9 mouse cellular contexts compared by ENCODE assay signal in genomic region chr11:79806417-79806816, GRCm38 (mm10).
DNase-seq lines count a peak whose midpoint lies in the region; ATAC-seq lines count a peak whose summit lies in the region.
"Had no signal": no experiment of that assay in that cellular context is flagged by ENCODE, and none has a peak within 500 bp of the region (broad histone marks: within the 10 kb centered on the region; RNA-seq: fewer than 3 reads in every experiment).

No protein-coding gene starts in this region.

- DNase-seq in forebrain, embryonic 10.5 days (ENCODE audit: extremely low spot score, low spot score): no peak
- DNase-seq in forebrain, embryonic 11.5 days (ENCODE audit: low spot score): no peak
- DNase-seq in kidney, postnatal 14 days: no peak
- no peak for DNase-seq in limb, embryonic 11.5 days (ENCODE audit: low spot score)
- no peak for DNase-seq in right cerebral cortex, adult 2 months (ENCODE audit: low spot score in 2 of 2)
- DNase-seq in testis, postnatal 14 days (ENCODE audit: low spot score): no peak
- DNase-seq: adrenal gland, adult 8-10 months had no signal

- peak overlapping the region; percentile 45 for H3K27ac ChIP-seq in forebrain, embryonic 10.5 days
- H3K27ac ChIP-seq in forebrain, embryonic 11.5 days (ENCODE audit: low read depth, low read length): no peak overlapping the region
- peak overlapping the region; percentile 87 for H3K27ac ChIP-seq in kidney, embryonic 15.5 days
- H3K27ac ChIP-seq in embryonic facial prominence, embryonic 13.5 days: peak overlapping the region; percentile 84
- H3K27ac ChIP-seq in limb, embryonic 11.5 days (replicated peaks; ENCODE audit: low read depth, low read length): peak overlapping the region; percentile 84

- no peaks in the 10 kb centered on the region for H3K27me3 ChIP-seq in forebrain, embryonic 10.5 days (ENCODE audit: poor library complexity, severe bottlenecking)
- no peaks in the 10 kb centered on the region for H3K27me3 ChIP-seq in forebrain, embryonic 11.5 days (ENCODE audit: control insufficient read depth, insufficient read depth, low read length)
- H3K27me3 ChIP-seq in kidney, embryonic 15.5 days: no peaks in the 10 kb centered on the region
- H3K27me3 ChIP-seq in embryonic facial prominence, embryonic 13.5 days: no peaks in the 10 kb centered on the region
- H3K27me3 ChIP-seq in limb, embryonic 11.5 days (ENCODE audit: control insufficient read depth, insufficient read depth, low read length): no peaks in the 10 kb centered on the region

- H3K4me1 ChIP-seq in forebrain, embryonic 10.5 days: peaks cover 24% of the 10 kb centered on the region
- H3K4me1 ChIP-seq in forebrain, embryonic 11.5 days (replicated peaks; ENCODE audit: control insufficient read depth, insufficient read depth, low read length): peaks cover 5% of the 10 kb centered on the region; the same call in 1 of the 2 replicates
- peaks cover 36% of the 10 kb centered on the region for H3K4me1 ChIP-seq in kidney, embryonic 15.5 days
- peaks cover 61% of the 10 kb centered on the region for H3K4me1 ChIP-seq in embryonic facial prominence, embryonic 13.5 days
- H3K4me1 ChIP-seq in limb, embryonic 11.5 days (ENCODE audit: control insufficient read depth, insufficient read depth, low read length): peaks cover 25% of the 10 kb centered on the region

- no peak overlapping the region for H3K9ac ChIP-seq in forebrain, embryonic 11.5 days (ENCODE audit: low read length)
- H3K9ac ChIP-seq in kidney, embryonic 15.5 days: no peak overlapping the region
- no peak overlapping the region for H3K9ac ChIP-seq in embryonic facial prominence, embryonic 13.5 days
- H3K9ac ChIP-seq in limb, embryonic 11.5 days (ENCODE audit: low read length): no peak overlapping the region

- no peak overlapping the region for H3K4me3 ChIP-seq in forebrain, embryonic 10.5 days
- no peak overlapping the region for H3K4me3 ChIP-seq in forebrain, embryonic 11.5 days (ENCODE audit: low read depth, low read length)
- H3K4me3 ChIP-seq in kidney, embryonic 15.5 days (replicated peaks): no peak overlapping the region
- no peak overlapping the region for H3K4me3 ChIP-seq in embryonic facial prominence, embryonic 13.5 days
- H3K4me3 ChIP-seq in limb, embryonic 11.5 days (ENCODE audit: low read depth, low read length): no peak overlapping the region

- ATAC-seq in forebrain, embryonic 11.5 days (replicated peaks; ENCODE audit: low FRiP score): no peak
- ATAC-seq in kidney, embryonic 15.5 days (replicated peaks; ENCODE audit: low FRiP score): no peak
- ATAC-seq in embryonic facial prominence, embryonic 13.5 days (ENCODE audit: insufficient number of reproducible peaks, insufficient read depth, low FRiP score, low TSS enrichment, low read depth): peak; percentile 15; the same call in 1 of the 2 replicates
- 0 out of 2 replicates have a peak, but pooled peaks have one; percentile 19 for ATAC-seq in limb, embryonic 11.5 days (ENCODE audit: insufficient number of reproducible peaks, low FRiP score, low TSS enrichment, low read depth)

- H3K9me3 ChIP-seq in forebrain, embryonic 10.5 days: peaks cover 9% of the 10 kb centered on the region; the same call in 1 of the 2 replicates
- no peaks in the 10 kb centered on the region for H3K9me3 ChIP-seq in forebrain, embryonic 11.5 days (ENCODE audit: control insufficient read depth, low read length)
- H3K9me3 ChIP-seq in kidney, embryonic 15.5 days (replicated peaks): peaks cover 9% of the 10 kb centered on the region; the same call in 1 of the 2 replicates
- no peaks in the 10 kb centered on the region for H3K9me3 ChIP-seq in embryonic facial prominence, embryonic 13.5 days
- H3K9me3 ChIP-seq in limb, embryonic 11.5 days (ENCODE audit: control insufficient read depth, low read length): no peaks in the 10 kb centered on the region

- no peak overlapping the region for H3K4me2 ChIP-seq in forebrain, embryonic 11.5 days (ENCODE audit: low read depth, low read length, severe bottlenecking)
- 0 out of 2 replicates have a peak overlapping the region, but pooled peaks have one; percentile 20 for H3K4me2 ChIP-seq in kidney, embryonic 15.5 days
- H3K4me2 ChIP-seq in embryonic facial prominence, embryonic 13.5 days: peak overlapping the region; percentile 46
- 0 out of 2 replicates have a peak overlapping the region, but pooled peaks have one; percentile 10 for H3K4me2 ChIP-seq in limb, embryonic 11.5 days (ENCODE audit: low read depth, severe bottlenecking)

- H3K36me3 ChIP-seq in forebrain, embryonic 10.5 days (replicated peaks): no peaks in the 10 kb centered on the region
- H3K36me3 ChIP-seq in forebrain, embryonic 11.5 days (ENCODE audit: control insufficient read depth, insufficient read depth, low read length): no peaks in the 10 kb centered on the region
- no peaks in the 10 kb centered on the region for H3K36me3 ChIP-seq in kidney, embryonic 15.5 days
- H3K36me3 ChIP-seq in embryonic facial prominence, embryonic 13.5 days: no peaks in the 10 kb centered on the region
- H3K36me3 ChIP-seq in limb, embryonic 11.5 days (ENCODE audit: control insufficient read depth, insufficient read depth, low read length): no peaks in the 10 kb centered on the region

- 70% methylated on average over 10 of the region's 10 CpGs for WGBS in forebrain, embryonic 10.5 days
- 68% methylated on average over 10 of the region's 10 CpGs for WGBS in forebrain, embryonic 11.5 days
- WGBS in kidney, embryonic 15.5 days: 64% methylated on average over 10 of the region's 10 CpGs
- 41% methylated on average over 10 of the region's 10 CpGs for WGBS in embryonic facial prominence, embryonic 13.5 days
- 52% methylated on average over 10 of the region's 10 CpGs for WGBS in limb, embryonic 11.5 days

Comparison
In these comparisons a context has a peak if more than half of its experiments do, and no peak if none do; other contexts are left out.
1. ATAC-seq: peak in embryonic facial prominence, embryonic 13.5 days (single experiment) and limb, embryonic 11.5 days (single experiment); none in forebrain, embryonic 11.5 days (single experiment) and kidney, embryonic 15.5 days (single experiment).